Mouse (Mus musculus) heart, embryonic 16.5 days (tissue): ENCODE data around the gene Zbtb18. TPM values are rescaled to one million over a fixed set of nuclear protein-coding genes. Genes with fewer than 3 reads are reported as not detected.

Source experiments
- ATAC-seq: fragments of 200-750 bp; cut with Nextera tagmentation; replicated peaks from 2 replicates; pipeline ENCODE4 v1.8.0; 2017; ENCODE audit warnings: moderate number of reproducible peaks; ENCODE audit not compliant: insufficient read depth, low FRiP score; ENCODE audit errors: extremely low read depth
- H3K27ac ChIP-seq: fragments of 300-500 bp; sonication (generic); 2 replicates; pipeline ENCODE4 v1.5.1; 2014; ENCODE audit warnings: mild to moderate bottlenecking, low read length, control low read depth, moderate library complexity
- H3K27me3 ChIP-seq: fragments of 300-500 bp; sonication (generic); 2 replicates; pipeline ENCODE4 v1.6.1; 2014; ENCODE audit warnings: low read length, mixed read lengths; ENCODE audit not compliant: control insufficient read depth, insufficient read depth
- H3K36me3 ChIP-seq: fragments of 300-500 bp; sonication (generic); 2 replicates; pipeline ENCODE4 v1.6.1; 2014; ENCODE audit not compliant: control insufficient read depth, insufficient read depth
- H3K4me1 ChIP-seq: fragments of 300-500 bp; sonication (generic); 2 replicates; pipeline ENCODE4 v1.6.1; 2014; ENCODE audit warnings: low read length, mixed read lengths; ENCODE audit not compliant: control insufficient read depth, insufficient read depth
- H3K4me2 ChIP-seq: fragments of 300-500 bp; sonication (generic); 2 replicates; pipeline ENCODE4 v1.6.1; 2014; ENCODE audit warnings: low read depth, mild to moderate bottlenecking, control low read depth, low read length
- H3K4me3 ChIP-seq: fragments of 300-500 bp; sonication (generic); 2 replicates; pipeline ENCODE4 v1.5.1; 2014; ENCODE audit warnings: mild to moderate bottlenecking, control low read depth, low read length
- H3K9ac ChIP-seq: fragments of 300-500 bp; sonication (generic); 2 replicates; pipeline ENCODE4 v1.6.1; 2014; ENCODE audit warnings: low read length, control low read depth
- H3K9me3 ChIP-seq: fragments of 300-500 bp; sonication (generic); replicated peaks from 2 replicates; pipeline ENCODE4 v1.6.1; 2016; ENCODE audit warnings: low read length; ENCODE audit not compliant: control insufficient read depth
- WGBS: fragments of 180-500 bp; shearing (Covaris S2); extraction: QIAGEN DNeasy Blood & Tissue Kit; methylation state at CpG from one replicate; pipeline ENCODE4 v1.1.7; 2014; 5-methylcytosine and 5-hydroxymethylcytosine counted together
- polyA plus RNA-seq: library from polyadenylated mRNA; unstranded; fragments of >200 nt; fragmentation: Nextera tagmentation; extraction: Ambion mirVana; gene quantifications from 2 replicates; pipeline ENCODE4 v1.2.1, GENCODE M21; 2015

The Zbtb18 gene
- polyA plus RNA-seq, 1 experiment from 2014 or later, result 1.2 TPM

DNA sequence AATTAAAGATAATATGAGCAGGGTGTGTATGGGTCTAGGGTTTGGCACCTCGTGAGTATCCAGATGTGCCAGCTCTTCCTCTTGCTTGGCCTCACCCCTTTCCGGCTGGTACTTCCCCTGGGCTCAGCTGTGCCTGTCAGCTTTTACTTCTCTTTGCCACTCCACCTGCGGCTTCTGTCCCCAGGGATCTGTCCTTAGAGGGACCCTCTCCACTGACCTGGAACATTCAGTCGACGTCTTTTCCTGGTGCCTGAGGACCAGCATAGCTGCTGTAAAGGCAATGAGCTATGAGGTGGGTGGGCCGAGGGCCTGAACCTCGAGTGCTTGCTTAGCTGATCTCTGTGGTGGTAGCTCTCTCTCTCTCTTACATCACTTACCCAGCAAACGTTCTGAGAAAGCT is 25.0 kb downstream of the Zbtb18 start:
- Histone ChIP-seq H3K9ac (no peak overlapping the region), H3K4me2 (no peak overlapping the region), H3K4me1 (no peaks in the 10 kb centered on the region), H3K4me3 (no peak overlapping the region), H3K27me3 (no peaks in the 10 kb centered on the region), H3K36me3 (no peaks in the 10 kb centered on the region), H3K9me3 (peaks cover 5% of the 10 kb centered on the region; the same call in 1 of the 2 replicates), H3K27ac (no peak overlapping the region)
- 62% methylated on average over 8 of the region's 8 CpGs for WGBS
- no peak for ATAC-seq

DNA sequence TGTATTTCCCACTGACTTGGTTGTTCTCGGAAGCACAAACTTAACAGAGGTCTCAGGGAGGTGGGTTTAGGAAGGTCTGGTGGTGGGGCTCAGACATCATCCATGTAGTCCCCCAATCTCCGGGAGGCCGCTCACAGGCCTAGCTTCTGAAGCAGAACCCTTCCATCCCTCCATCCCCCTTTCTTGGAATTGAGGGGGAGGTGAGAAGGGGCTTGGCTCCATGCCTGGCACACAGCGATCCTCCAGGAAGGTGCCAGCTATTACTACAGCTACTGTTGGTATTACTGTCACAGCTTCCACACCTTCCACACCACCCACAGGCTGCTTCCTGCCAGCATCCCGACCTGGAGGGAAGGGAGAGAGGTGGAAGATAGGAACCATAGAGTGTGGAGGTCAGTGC is 26.3 kb downstream of the Zbtb18 start:
- Histone ChIP-seq H3K4me1 (no peaks in the 10 kb centered on the region), H3K9me3 (peaks cover 5% of the 10 kb centered on the region; the same call in 1 of the 2 replicates), H3K4me3 (no peak overlapping the region), H3K36me3 (no peaks in the 10 kb centered on the region), H3K4me2 (no peak overlapping the region), H3K9ac (no peak overlapping the region), H3K27ac (no peak overlapping the region), H3K27me3 (no peaks in the 10 kb centered on the region)
- no peak for ATAC-seq
- 73% methylated on average over 5 of the region's 5 CpGs for WGBS

DNA sequence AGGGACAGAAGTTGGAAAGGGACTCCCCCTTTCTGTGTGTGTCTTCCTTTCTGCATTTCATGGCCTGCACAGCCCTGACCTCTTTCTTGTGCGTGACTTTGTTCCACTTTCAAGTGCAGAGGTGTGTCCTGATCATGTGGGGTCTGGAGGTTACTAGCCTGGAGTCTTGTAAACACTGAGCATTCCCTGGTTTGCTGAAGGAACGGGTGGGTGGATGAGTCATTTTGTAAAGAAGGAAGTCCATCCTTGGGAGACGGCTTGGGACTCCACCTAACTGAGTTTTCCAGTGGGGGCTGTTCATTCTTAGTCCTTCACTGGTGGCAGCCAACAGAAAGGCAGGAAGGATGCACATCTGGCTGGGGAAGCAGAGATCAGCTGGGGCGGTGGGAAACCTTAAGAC is 27.9 kb downstream of the Zbtb18 start:
- H3K4me3 ChIP-seq, result no peak overlapping the region
- H3K9ac ChIP-seq, result no peak overlapping the region
- no peaks in the 10 kb centered on the region for H3K9me3 ChIP-seq
- WGBS, result 50% methylated on average over 4 of the region's 4 CpGs
- peak; percentile 41; the same call in 1 of the 2 replicates for ATAC-seq
- no peaks in the 10 kb centered on the region for H3K36me3 ChIP-seq
- no peak overlapping the region for H3K4me2 ChIP-seq
- no peaks in the 10 kb centered on the region for H3K27me3 ChIP-seq
- peak overlapping the region; percentile 32; the same call in 1 of the 2 replicates for H3K27ac ChIP-seq
- H3K4me1 ChIP-seq, result no peaks in the 10 kb centered on the region

DNA sequence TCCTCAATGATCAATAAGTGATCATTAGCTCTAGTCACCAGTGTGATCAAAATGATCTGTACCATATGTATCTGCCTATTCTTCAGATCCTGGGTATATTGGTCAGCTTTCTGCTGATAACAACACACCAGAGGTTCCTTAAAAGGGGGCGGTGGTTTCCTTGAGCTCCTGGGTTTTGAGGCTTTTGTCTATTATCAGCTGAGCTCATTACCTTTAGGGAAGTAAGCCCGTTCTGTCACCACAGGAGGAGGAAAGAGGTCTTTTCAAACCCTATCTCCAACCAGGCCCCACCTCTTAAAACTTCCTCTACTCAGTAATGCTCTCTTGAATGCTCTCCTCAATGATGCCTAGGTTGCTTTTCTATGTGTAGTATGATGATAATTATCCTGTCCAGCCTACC is 28.8 kb downstream of the Zbtb18 start:
- no peak for ATAC-seq
- Histone ChIP-seq H3K9me3 (no peaks in the 10 kb centered on the region), H3K36me3 (no peaks in the 10 kb centered on the region), H3K4me1 (no peaks in the 10 kb centered on the region), H3K27ac (no peak overlapping the region), H3K4me3 (no peak overlapping the region), H3K4me2 (no peak overlapping the region), H3K9ac (no peak overlapping the region), H3K27me3 (no peaks in the 10 kb centered on the region)
- 38% methylated on average over 2 of the region's 2 CpGs for WGBS

DNA sequence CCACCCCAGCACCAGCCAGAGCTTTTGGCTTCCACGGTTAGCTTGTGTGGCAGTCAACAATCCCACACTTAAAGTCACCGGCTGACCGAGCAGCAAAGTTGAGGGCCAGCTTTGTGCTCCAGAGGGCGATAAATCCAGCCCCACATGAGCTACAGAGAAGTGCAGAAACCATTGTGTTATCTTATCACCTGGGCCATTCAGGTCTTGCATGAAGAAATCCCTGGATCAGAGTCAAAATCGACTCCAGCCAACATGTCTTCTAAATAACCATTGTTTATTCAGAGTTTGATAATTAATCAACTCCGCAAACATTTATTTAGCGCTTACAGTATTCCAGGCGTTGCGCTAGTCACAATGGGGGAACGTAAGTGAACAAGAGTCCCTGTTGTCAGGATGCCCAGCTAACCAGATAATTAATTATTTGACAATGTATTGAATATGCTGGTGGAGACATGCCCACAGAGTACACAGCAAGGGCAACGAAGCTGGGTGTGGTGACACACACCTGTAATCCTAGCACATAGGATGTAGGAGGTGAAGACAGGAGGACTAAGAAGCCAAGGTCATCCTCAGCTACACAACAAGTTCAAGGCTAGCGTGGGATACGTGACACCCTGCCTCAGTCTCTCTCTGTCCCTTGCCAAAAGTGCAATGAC is 33.5 kb downstream of the Zbtb18 start:
- WGBS, result 73% methylated on average over 13 of the region's 13 CpGs
- Histone ChIP-seq H3K4me2 (no peak overlapping the region), H3K4me3 (no peak overlapping the region), H3K36me3 (no peaks in the 10 kb centered on the region), H3K9ac (no peak overlapping the region), H3K27ac (no peak overlapping the region), H3K4me1 (peaks cover 12% of the 10 kb centered on the region), H3K9me3 (no peaks in the 10 kb centered on the region), H3K27me3 (no peaks in the 10 kb centered on the region)
- no peak for ATAC-seq

DNA sequence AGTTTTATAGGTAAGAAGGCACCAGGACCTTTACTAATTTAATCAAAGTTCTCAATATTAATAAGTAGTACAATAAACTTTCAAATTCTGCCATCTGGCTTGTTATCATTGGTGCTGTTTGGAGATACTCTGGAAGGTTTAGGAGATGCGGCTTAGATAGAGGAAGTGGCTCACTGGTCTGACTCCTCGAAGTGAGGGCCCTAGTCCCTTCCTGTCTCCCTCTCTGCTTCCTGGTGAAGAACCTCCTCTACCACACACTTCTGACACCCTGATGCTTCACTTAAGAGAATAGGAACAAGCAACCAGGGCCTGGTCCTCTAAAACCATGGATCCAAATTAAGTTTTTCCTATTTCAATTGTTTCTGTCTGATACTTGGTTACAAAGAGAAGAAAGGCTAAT is 36.4 kb downstream of the Zbtb18 start:
- WGBS, result 58% methylated on average over 2 of the region's 2 CpGs
- Histone ChIP-seq H3K27ac (no peak overlapping the region), H3K9ac (no peak overlapping the region), H3K4me3 (no peak overlapping the region), H3K9me3 (no peaks in the 10 kb centered on the region), H3K36me3 (no peaks in the 10 kb centered on the region), H3K4me2 (no peak overlapping the region), H3K4me1 (peaks cover 12% of the 10 kb centered on the region), H3K27me3 (no peaks in the 10 kb centered on the region)
- ATAC-seq, result no peak

DNA sequence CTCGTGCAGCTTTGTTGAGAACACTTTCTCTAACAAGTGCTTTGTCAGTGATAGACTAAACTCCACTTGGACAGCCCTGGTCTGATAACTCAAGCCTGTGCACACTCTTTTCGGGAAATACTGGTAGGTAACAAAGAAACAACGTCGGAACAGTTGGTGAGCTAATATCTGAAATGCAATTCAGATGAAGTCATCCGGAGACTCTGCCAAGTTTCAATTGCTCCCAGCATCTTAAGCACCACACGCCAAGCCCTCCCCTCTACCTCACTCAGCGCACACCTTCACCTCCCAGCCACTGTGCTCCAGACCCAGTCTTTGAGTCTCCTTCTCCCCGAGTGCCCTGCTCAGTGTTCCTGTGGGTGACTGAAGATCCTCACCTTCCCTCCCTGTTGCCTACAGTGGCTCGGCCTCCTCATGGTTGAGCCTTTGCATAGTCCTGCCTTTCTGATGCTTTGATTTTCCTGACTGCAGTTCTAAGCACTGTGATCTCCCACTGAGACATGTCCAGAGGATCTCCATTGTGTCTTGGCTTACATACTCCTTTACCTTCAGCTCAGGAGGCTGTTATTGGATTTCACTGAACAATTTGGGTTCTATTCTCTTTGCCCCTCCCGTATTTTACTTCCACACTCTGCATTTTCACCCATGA is 37.3 kb downstream of the Zbtb18 start:
- H3K27ac ChIP-seq, result no peak overlapping the region; the same call in 1 of the 2 replicates
- WGBS, result 35% methylated on average over 10 of the region's 10 CpGs
- peak; percentile 49; the same call in 1 of the 2 replicates for ATAC-seq

DNA sequence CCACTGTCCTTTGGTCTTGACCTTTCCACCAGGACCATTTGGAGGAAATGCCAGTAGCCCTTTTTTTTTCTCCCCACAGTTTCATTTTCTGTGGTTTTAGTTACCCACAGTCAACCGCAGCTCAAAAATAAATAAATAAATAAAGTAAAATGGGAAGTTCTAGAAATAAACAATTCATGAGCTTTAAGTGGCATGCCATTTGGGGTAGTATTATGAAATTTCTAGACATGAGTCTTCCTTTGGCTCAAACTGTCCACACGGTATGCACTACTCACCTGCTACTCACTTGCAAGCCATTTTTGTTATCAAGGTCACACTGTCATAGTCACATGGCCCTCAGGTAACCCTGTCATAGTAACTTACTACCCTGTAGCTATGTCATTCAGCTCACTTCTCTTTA is 41.5 kb downstream of the Zbtb18 start:
- Histone ChIP-seq H3K4me2 (no peak overlapping the region), H3K9ac (no peak overlapping the region), H3K36me3 (no peaks in the 10 kb centered on the region), H3K27me3 (no peaks in the 10 kb centered on the region), H3K4me1 (peaks cover 11% of the 10 kb centered on the region), H3K9me3 (no peaks in the 10 kb centered on the region), H3K27ac (no peak overlapping the region), H3K4me3 (no peak overlapping the region)
- ATAC-seq, result no peak
- 89% methylated on average over 2 of the region's 2 CpGs for whole genome bisulfite sequencing

More for the DNA sequence above, 37.3 kb downstream of the Zbtb18 start:
- Histone ChIP-seq H3K4me1 (peaks cover 12% of the 10 kb centered on the region), H3K4me3 (no peak overlapping the region), H3K9ac (no peak overlapping the region), H3K36me3 (no peaks in the 10 kb centered on the region), H3K9me3 (no peaks in the 10 kb centered on the region), H3K4me2 (peak overlapping the region; percentile 48), H3K27me3 (no peaks in the 10 kb centered on the region)

DNA sequence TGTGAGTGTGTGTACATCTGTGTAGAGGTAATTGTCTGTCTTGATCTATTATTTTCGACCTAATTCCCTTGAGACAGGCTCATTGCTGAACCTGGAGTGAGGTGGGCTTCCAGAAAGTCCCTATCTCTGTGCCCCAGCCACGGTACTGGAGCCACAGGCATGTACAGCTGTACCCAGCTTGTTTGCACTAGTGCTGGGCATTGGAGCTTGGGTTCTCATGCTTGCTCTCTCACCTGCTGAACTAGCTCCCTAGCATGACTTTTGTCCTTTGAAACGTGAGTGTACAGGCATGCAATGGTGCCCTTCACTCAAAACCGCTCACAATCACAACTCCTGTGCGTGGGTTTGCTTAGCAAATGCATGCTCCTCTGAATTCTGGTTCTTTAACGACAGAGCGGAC is 42.1 kb downstream of the Zbtb18 start:
- no peaks in the 10 kb centered on the region for H3K9me3 ChIP-seq
- no peak overlapping the region for H3K4me3 ChIP-seq
- no peak for ATAC-seq
- WGBS, result 71% methylated on average over 7 of the region's 7 CpGs
- H3K27ac ChIP-seq, result no peak overlapping the region
- no peak overlapping the region for H3K9ac ChIP-seq
- no peaks in the 10 kb centered on the region for H3K27me3 ChIP-seq
- no peaks in the 10 kb centered on the region for H3K36me3 ChIP-seq
- peaks cover 4% of the 10 kb centered on the region for H3K4me1 ChIP-seq
- no peak overlapping the region for H3K4me2 ChIP-seq
